Mouse (Mus musculus) forebrain, embryonic 14.5 days (tissue): ENCODE results near the gene Lrcol1. TPM values are rescaled to one million over a fixed set of nuclear protein-coding genes. Genes with fewer than 3 reads are reported as not detected.
A peak's percentile ranks its signal among the peaks of the same experiment; 100 is the strongest.

Source experiments
- ATAC-seq: fragments of 200-750 bp; cut with Nextera tagmentation; 2 replicates; pipeline ENCODE4 v1.8.0; 2017; ENCODE audit warnings: mild to moderate bottlenecking, moderate library complexity
- DNase-seq: peaks from one replicate; pipeline ENCODE4 v3.0.0-alpha.2; 2015; ENCODE audit warnings: low spot score
- H3K27ac ChIP-seq: fragments of 300-500 bp; sonication (generic); 2 replicates; pipeline ENCODE4 v1.5.1; 2014; ENCODE audit warnings: low read depth, mild to moderate bottlenecking, control low read depth, low read length, moderate library complexity
- H3K27me3 ChIP-seq: fragments of 300-500 bp; sonication (generic); replicated peaks from 2 replicates; pipeline ENCODE4 v1.6.1; 2014; ENCODE audit warnings: low read length, control low read depth, mixed read lengths; ENCODE audit not compliant: control insufficient read depth, insufficient read depth
- H3K36me3 ChIP-seq: fragments of 300-500 bp; sonication (generic); 2 replicates; pipeline ENCODE4 v1.6.1; 2014; ENCODE audit warnings: low read length, control low read depth; ENCODE audit not compliant: control insufficient read depth, insufficient read depth
- H3K4me1 ChIP-seq: fragments of 300-500 bp; sonication (generic); 2 replicates; pipeline ENCODE4 v1.6.1; 2014; ENCODE audit warnings: antibody characterized with exemption, low read length, control low read depth; ENCODE audit not compliant: control insufficient read depth, insufficient read depth
- H3K4me2 ChIP-seq: fragments of 300-500 bp; sonication (generic); 2 replicates; pipeline ENCODE4 v1.6.1; 2014; ENCODE audit warnings: mild to moderate bottlenecking, control low read depth, low read length
- H3K4me3 ChIP-seq: fragments of 300-500 bp; sonication (generic); 2 replicates; pipeline ENCODE4 v1.5.1; 2014; ENCODE audit warnings: low read depth, low read length, control low read depth
- H3K9ac ChIP-seq: fragments of 300-500 bp; sonication (generic); 2 replicates; pipeline ENCODE4 v1.6.1; 2014; ENCODE audit warnings: mild to moderate bottlenecking, low read length, control low read depth, moderate library complexity
- H3K9me3 ChIP-seq: fragments of 300-500 bp; sonication (generic); replicated peaks from 2 replicates; pipeline ENCODE4 v1.6.1; 2016; ENCODE audit warnings: low read length, control low read depth, mixed read lengths; ENCODE audit not compliant: control insufficient read depth
- WGBS: fragments of 180-500 bp; shearing (Covaris S2); extraction: QIAGEN DNeasy Blood & Tissue Kit; methylation state at CpG from one replicate; pipeline ENCODE4 v1.1.7; 2014; 5-methylcytosine and 5-hydroxymethylcytosine counted together
- polyA plus RNA-seq: library from polyadenylated mRNA; unstranded; fragments of >200 nt; fragmentation: Nextera tagmentation; extraction: Ambion mirVana; gene quantifications from 2 replicates; pipeline ENCODE4 v1.2.1, GENCODE M21; 2014

The Lrcol1 gene
- polyA plus RNA-seq, 1 experiment from 2014 or later = not detected

DNA sequence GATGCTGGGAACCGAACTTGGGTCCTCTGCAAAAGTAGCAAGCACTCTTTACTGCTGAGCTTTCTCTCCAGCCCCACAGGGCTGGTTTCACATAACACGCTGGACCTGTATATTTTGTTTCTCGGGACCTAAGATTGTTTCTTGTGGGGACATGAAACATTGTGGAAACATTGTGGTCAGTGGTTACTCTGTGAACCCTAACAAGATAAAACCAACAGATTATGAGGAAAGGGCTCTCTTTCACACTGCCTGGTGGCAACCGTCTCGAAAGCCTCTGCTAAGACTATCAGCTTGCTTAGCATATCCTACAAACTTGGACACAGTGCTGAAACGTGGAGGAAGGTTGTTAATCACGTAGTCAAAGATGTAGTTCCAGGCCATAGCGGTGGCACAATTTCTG is 2.5 kb downstream of the Lrcol1 start:
- no peak for DNase-seq
- ATAC-seq = no peak
- Histone ChIP-seq H3K9me3 (no peaks in the 10 kb centered on the region), H3K9ac (no peak overlapping the region), H3K4me3 (no peak overlapping the region), H3K4me2 (no peak overlapping the region), H3K4me1 (peaks cover 9% of the 10 kb centered on the region), H3K36me3 (no peaks in the 10 kb centered on the region), H3K27me3 (0 out of 2 replicates have a peak, but pooled peaks cover 10% of the 10 kb centered on the region), H3K27ac (no peak overlapping the region)
- WGBS = 90% methylated on average over 8 of the region's 8 CpGs

DNA sequence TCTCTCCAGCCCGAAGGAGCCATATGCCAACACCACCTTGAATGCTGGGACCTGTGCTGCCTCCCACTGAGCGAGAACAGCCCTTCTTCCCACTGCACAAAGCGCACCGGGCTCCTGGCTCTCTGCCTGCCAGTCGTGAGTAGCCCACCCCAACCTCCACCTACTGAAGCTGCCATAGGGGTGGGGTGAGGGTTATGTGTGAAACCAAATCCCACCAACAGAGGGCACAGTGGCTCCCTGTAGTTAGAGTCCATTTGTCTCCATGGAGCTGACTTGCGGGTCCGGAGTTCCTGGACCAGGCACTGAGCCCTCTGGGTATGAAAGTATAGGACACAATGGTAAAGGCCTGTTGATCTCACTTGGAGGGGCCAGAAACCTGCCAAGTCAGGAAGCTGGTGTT is 10.2 kb downstream of the Lrcol1 start:
- H3K27ac ChIP-seq = no peak overlapping the region
- H3K4me3 ChIP-seq = no peak overlapping the region
- WGBS = 13% methylated on average over 7 of the region's 7 CpGs
- no peaks in the 10 kb centered on the region for H3K4me1 ChIP-seq
- H3K27me3 ChIP-seq = no peaks in the 10 kb centered on the region
- H3K36me3 ChIP-seq = no peaks in the 10 kb centered on the region
- ATAC-seq = peak; percentile 32; the same call in 1 of the 2 replicates
- DNase-seq = peak; percentile 56
- H3K9me3 ChIP-seq = no peaks in the 10 kb centered on the region
- no peak overlapping the region for H3K9ac ChIP-seq
- H3K4me2 ChIP-seq = no peak overlapping the region

DNA sequence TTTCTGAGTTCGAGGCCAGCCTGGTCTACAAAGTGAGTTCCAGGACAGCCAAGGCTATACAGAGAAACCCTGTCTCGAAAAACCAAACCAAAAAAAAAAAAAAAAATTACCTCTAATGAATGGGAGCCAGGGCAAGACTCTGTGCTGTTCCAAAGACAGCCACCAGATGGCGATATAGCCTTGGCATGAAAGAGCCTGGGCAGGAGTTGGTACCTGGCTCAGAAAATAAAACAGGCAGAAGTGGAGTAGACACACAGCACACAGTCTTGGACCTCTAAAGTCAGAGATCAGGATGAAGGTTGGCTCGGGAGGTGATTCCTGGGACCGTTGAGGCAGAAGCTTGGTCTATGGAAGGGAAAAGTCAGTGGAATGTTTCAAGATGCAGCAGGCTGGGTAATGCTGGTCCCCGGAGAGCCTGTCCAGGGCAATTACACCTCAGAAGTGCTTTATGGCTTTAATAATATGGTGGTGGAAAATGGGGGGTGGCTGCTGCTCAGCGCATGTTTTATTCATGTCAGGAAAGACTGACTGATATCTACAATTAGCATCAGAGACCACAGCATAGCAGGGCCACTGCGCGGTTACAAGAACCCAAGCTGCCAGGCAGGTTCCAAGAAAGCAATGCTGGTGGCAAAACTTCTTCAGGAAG is 13.1 kb downstream of the Lrcol1 start:
- peaks cover 11% of the 10 kb centered on the region; the same call in 1 of the 2 replicates for H3K36me3 ChIP-seq
- H3K4me3 ChIP-seq = no peak overlapping the region
- no peaks in the 10 kb centered on the region for H3K9me3 ChIP-seq
- H3K27me3 ChIP-seq = no peaks in the 10 kb centered on the region
- H3K4me1 ChIP-seq = no peaks in the 10 kb centered on the region
- ATAC-seq (peak; percentile 59), DNase-seq (peak; percentile 89)
- H3K9ac ChIP-seq = no peak overlapping the region
- H3K27ac ChIP-seq = no peak overlapping the region
- 41% methylated on average over 8 of the region's 9 CpGs for WGBS
- H3K4me2 ChIP-seq = no peak overlapping the region

DNA sequence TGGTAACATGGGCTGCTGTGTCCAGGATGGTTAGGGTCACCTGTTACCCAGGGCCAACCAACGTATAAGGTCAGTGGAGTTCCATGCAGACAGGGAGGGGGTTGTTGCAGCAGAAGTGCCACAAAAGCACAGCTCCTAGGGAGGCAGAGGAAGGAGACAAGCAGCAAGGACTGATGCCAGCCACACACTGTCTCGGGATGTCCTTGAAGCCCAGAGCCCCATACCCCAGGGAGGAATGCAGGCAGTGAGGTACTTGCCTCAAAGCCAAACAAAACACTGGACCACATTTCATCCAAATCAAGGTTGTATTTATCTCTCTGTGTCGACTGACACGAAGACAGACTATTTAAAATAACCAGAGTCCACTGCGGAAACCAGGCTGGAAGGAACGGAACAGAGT is 16.9 kb downstream of the Lrcol1 start:
- ATAC-seq = no peak

GRCm38 (mm10) chr5:110362813-110363178 is 18.3 kb downstream of the Lrcol1 start:
- ATAC-seq = peak; percentile 65

More for the DNA sequence above, 16.9 kb downstream of the Lrcol1 start:
- no peaks in the 10 kb centered on the region for H3K27me3 ChIP-seq
- H3K4me3 ChIP-seq = no peak overlapping the region
- peaks cover 29% of the 10 kb centered on the region for H3K36me3 ChIP-seq
- no peak overlapping the region for H3K4me2 ChIP-seq
- H3K4me1 ChIP-seq = peaks cover 4% of the 10 kb centered on the region; the same call in 1 of the 2 replicates
- no peak overlapping the region for H3K9ac ChIP-seq
- H3K27ac ChIP-seq = no peak overlapping the region
- 86% methylated on average over 6 of the region's 6 CpGs for WGBS
- no peaks in the 10 kb centered on the region for H3K9me3 ChIP-seq
- DNase-seq = no peak

GRCm38 (mm10) chr5:110363179-110363821 is 18.8 kb downstream of the Lrcol1 start:
- Histone ChIP-seq H3K36me3 (peaks cover 42% of the 10 kb centered on the region), H3K9me3 (no peaks in the 10 kb centered on the region), H3K4me1 (peaks cover 4% of the 10 kb centered on the region; the same call in 1 of the 2 replicates), H3K4me2 (peak overlapping the region; percentile 79), H3K4me3 (peak overlapping the region; percentile 38), H3K27ac (no peak overlapping the region), H3K9ac (peak overlapping the region; percentile 61), H3K27me3 (no peaks in the 10 kb centered on the region)
- peak; percentile 81 for DNase-seq
- ATAC-seq = peak; percentile 86
- 5% methylated on average over 60 of the region's 72 CpGs for WGBS

More at GRCm38 (mm10) chr5:110362813-110363178, 18.3 kb downstream of the Lrcol1 start:
- peaks cover 38% of the 10 kb centered on the region for H3K36me3 ChIP-seq
- DNase-seq = no peak
- peaks cover 4% of the 10 kb centered on the region; the same call in 1 of the 2 replicates for H3K4me1 ChIP-seq
- H3K4me2 ChIP-seq = peak overlapping the region; percentile 79
- peak overlapping the region; percentile 38 for H3K4me3 ChIP-seq
- 2% methylated on average over 28 of the region's 28 CpGs for WGBS
- no peaks in the 10 kb centered on the region for H3K27me3 ChIP-seq
- peak overlapping the region; percentile 61 for H3K9ac ChIP-seq
- H3K27ac ChIP-seq = no peak overlapping the region
- H3K9me3 ChIP-seq = no peaks in the 10 kb centered on the region

DNA sequence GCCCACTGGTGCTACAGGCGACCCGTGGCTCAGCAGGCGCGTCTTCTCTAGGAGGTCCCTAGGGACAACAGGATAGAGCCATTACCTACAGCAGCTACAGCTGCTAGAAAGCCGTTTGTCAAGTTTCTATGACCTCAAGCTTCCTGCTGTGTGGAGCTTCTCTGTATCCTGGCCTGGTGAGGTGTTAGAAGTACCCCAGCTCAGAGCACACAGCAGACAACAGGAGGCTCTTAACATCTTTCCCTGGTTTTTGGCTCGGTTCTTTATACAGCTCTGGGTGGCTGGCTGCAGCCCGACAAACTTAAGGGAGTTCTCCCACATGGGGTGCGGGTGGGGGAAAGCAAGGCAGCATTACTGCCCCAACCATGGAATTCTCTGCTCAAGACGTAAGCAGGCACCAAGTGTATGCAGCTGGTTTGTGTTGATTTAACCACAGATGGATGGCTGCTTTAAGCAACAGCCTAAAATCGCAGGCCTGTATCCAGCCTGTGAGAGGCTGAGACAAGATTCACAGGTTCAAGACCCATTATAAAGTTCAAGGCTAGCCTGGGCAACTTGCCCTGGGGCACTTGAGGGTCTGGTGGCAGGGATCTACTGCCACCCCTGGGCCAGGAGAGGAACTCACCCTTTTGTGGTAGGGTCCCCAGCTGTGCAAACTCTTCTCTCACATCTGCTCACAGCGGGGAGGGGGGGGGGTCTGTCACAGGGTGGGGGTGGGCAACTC is 19.5 kb downstream of the Lrcol1 start:
- H3K36me3 ChIP-seq = peaks cover 48% of the 10 kb centered on the region
- H3K9me3 ChIP-seq = no peaks in the 10 kb centered on the region
- peak overlapping the region; percentile 38; the same call in 1 of the 2 replicates for H3K4me3 ChIP-seq
- H3K27me3 ChIP-seq = no peaks in the 10 kb centered on the region
- no peak overlapping the region for H3K27ac ChIP-seq
- peak overlapping the region; percentile 61; the same call in 1 of the 2 replicates for H3K9ac ChIP-seq
- 48% methylated on average over 11 of the region's 11 CpGs for WGBS
- H3K4me2 ChIP-seq = peak overlapping the region; percentile 79; the same call in 1 of the 2 replicates
- no peak; the same call in 1 of the 2 replicates for ATAC-seq
- peak; percentile 25 for DNase-seq
- peaks cover 4% of the 10 kb centered on the region; the same call in 1 of the 2 replicates for H3K4me1 ChIP-seq

DNA sequence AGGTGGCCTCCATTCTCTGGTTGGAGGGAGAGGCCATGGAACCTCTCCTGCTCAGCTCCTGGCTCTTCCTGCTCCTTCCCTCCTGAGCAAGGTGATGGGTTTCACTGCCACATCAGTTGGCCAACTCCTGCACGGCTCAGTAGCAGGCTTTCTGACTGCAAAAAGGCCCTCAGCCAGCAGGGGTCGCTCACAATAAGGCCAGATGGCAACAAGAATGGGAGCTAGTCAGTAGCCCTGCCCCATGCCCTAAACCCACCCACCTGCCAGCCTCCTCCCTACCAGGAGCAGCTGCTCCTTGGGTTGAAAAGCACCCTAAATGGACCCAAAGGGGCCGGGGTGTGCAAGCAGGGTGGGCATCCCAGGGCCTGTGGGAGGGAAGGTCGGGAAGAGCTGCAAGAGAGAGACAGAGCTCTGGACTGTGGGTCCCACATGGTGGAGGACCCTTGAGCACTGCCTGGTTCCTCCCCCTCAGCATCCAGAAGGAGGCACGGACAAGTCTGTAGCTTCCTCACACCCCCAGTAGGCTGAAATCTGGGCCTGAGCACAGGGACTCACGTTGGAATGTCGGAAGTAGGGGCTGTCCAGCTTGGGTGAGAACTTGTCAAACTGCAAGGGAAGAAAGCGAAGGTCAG is 32.4 kb downstream of the Lrcol1 start:
- Histone ChIP-seq H3K4me2 (no peak overlapping the region), H3K4me1 (no peaks in the 10 kb centered on the region; the same call in 1 of the 2 replicates), H3K27me3 (no peaks in the 10 kb centered on the region), H3K9me3 (no peaks in the 10 kb centered on the region), H3K36me3 (peaks cover 66% of the 10 kb centered on the region), H3K4me3 (no peak overlapping the region), H3K9ac (no peak overlapping the region), H3K27ac (0 out of 2 replicates have a peak overlapping the region, but pooled peaks have one; percentile 14)
- WGBS = 43% methylated on average over 8 of the region's 8 CpGs
- peak; percentile 83 for DNase-seq
- peak; percentile 81 for ATAC-seq
